Mouse (Mus musculus): ENCODE results near the gene Ube2g2. TPM values are rescaled to one million over a fixed set of nuclear protein-coding genes. Genes with fewer than 3 reads are reported as not detected.
A peak's percentile ranks its signal among the peaks of the same experiment; 100 is the strongest.

Ube2g2 gene
- total and polyA plus RNA-seq, 3 experiments, result 28.7 to 59.4 (median 40.8) TPM

GRCm38 (mm10) chr10:77606855-77607254 is 15.2 kb upstream of the Ube2g2 start:
- peaks cover 16 to 40% of the 10 kb centered on the region in 2 experiments for H3K36me3 ChIP-seq (replicated peaks in 1 of 2; ENCODE audit: control insufficient read depth in 1 of 2, insufficient read depth in 1 of 2, low read length in 1 of 2)
- peaks cover 5 to 14% of the 10 kb centered on the region in 2 experiments for H3K4me1 ChIP-seq (ENCODE audit: control insufficient read depth in 1 of 2, insufficient read depth in 2 of 2)
- H3K9ac ChIP-seq (ENCODE audit: insufficient read depth, low read depth), result peak overlapping the region; percentile 77
- dilution Hi-C loops (cut with MboI; ENCODE audit: extremely low pct_ligation_motif_present, extremely low pct_unique_long_range_greater_than_20kb, low sequenced_read_pairs), result no loop called here
- H3K27ac ChIP-seq (ENCODE audit: insufficient read depth, low read depth), result peak overlapping the region; percentile 52
- peak overlapping the region; percentile 77 to 97 (median 82) for H3K4me3 ChIP-seq (replicated peaks in 1 of 3; ENCODE audit: low read depth in 2 of 3, low read length in 2 of 3, poor library complexity in 1 of 3)
- TF ChIP-seq CHD2 (IDR thresholded peaks at IDR 0.05; ENCODE audit: low read length) (no peak), JUND (conservative IDR thresholded peaks at IDR 0.05; ENCODE audit: low read depth, low read length) (no peak), TCF12 (IDR thresholded peaks at IDR 0.05; ENCODE audit: low read depth, low read length) (no peak), PAX5 (IDR thresholded peaks at IDR 0.05; ENCODE audit: low read length) (no peak), USF2 (conservative IDR thresholded peaks at IDR 0.05; ENCODE audit: low read depth, low read length) (no peak), KAT2A (IDR thresholded peaks at IDR 0.05; ENCODE audit: insufficient replicate concordance, low read length) (no peak), ZKSCAN1 (IDR thresholded peaks at IDR 0.05; ENCODE audit: borderline replicate concordance, low read depth, low read length) (no peak), HCFC1 (IDR thresholded peaks at IDR 0.05; ENCODE audit: low read depth, low read length) (0 out of 2 replicates have a peak, but pooled peaks have one; percentile 1), CHD1 (IDR thresholded peaks at IDR 0.05; ENCODE audit: low read depth, low read length) (0 out of 2 replicates have a peak, but pooled peaks have one; percentile 77), EP300 (IDR thresholded peaks at IDR 0.05; ENCODE audit: low read length) (0 out of 2 replicates have a peak, but pooled peaks have one; percentile 34), GABPA (IDR thresholded peaks at IDR 0.05; ENCODE audit: insufficient replicate concordance, low read depth, low read length) (no peak), USF1 (IDR thresholded peaks at IDR 0.05; ENCODE audit: low read depth, low read length) (no peak), MXI1 (IDR thresholded peaks at IDR 0.05; ENCODE audit: low read depth, low read length) (no peak; the same call in 1 of the 2 replicates), UBTF (IDR thresholded peaks at IDR 0.05; ENCODE audit: low read depth, low read length) (no peak), CTCF (conservative IDR thresholded peaks at IDR 0.05 in 1 of 2, IDR thresholded peaks at IDR 0.05 in 1 of 2; ENCODE audit: low read depth in 2 of 2, low read length in 2 of 2) (no peak), MAX (IDR thresholded peaks at IDR 0.05; ENCODE audit: low read length) (0 out of 2 replicates have a peak, but pooled peaks have one; percentile 25), ETS1 (conservative IDR thresholded peaks at IDR 0.05; ENCODE audit: low read depth, low read length) (no peak), POLR2A (IDR thresholded peaks at IDR 0.05; ENCODE audit: low read depth, low read length) (no peak), JUN (IDR thresholded peaks at IDR 0.05; ENCODE audit: insufficient read depth, low read depth, low read length) (no peak), MEF2A (IDR thresholded peaks at IDR 0.05; ENCODE audit: borderline replicate concordance, low read depth, low read length) (no peak), ZC3H11A (IDR thresholded peaks at IDR 0.05; ENCODE audit: low read depth, low read length) (no peak), SIN3A (IDR thresholded peaks at IDR 0.05; ENCODE audit: low read length) (peak; percentile 68; the same call in 1 of the 2 replicates), ZMIZ1 (IDR thresholded peaks at IDR 0.05; ENCODE audit: low read depth, low read length) (no peak; the same call in 1 of the 2 replicates), MYC (IDR thresholded peaks at IDR 0.05; ENCODE audit: low read depth, low read length) (peak; percentile 57; the same call in 1 of the 2 replicates)
- H3K27me3 ChIP-seq (replicated peaks), result no peaks in the 10 kb centered on the region
- H3K79me2 ChIP-seq (replicated peaks; ENCODE audit: control insufficient read depth, extremely low read depth, insufficient read depth, poor library complexity, severe bottlenecking), result peaks cover 13% of the 10 kb centered on the region
- DNase-seq (ENCODE audit: extremely low read depth), result peak; percentile 24
- H3K4me2 ChIP-seq (ENCODE audit: insufficient read depth, low read depth, poor library complexity, severe bottlenecking), result peak overlapping the region; percentile 74
- in situ Hi-C loops (cut with MboI; ENCODE audit: low pct_ligation_motif_present, low pct_unique_long_range_greater_than_20kb, low sequenced_read_pairs), result no loop called here
- H3K9me3 ChIP-seq (replicated peaks; ENCODE audit: low read length), result peaks cover 7% of the 10 kb centered on the region

All from CH12.LX (cell line).